Mouse (Mus musculus) frontal cortex, postnatal 36 days (tissue): Measurements from ENCODE around the gene Coro1a.
"Not testable (repeated sequence)": the region's sequence is repeated elsewhere in the genome, so short reads cannot be mapped to it uniquely, and the experiment has no call there.

Experiments used
- DNase-seq, 2 experiments: peaks; one replicate each; pipeline ENCODE4 v3.0.0; 2022; ENCODE audit warnings: low spot score in 2 of 2

The Coro1a gene

DNA sequence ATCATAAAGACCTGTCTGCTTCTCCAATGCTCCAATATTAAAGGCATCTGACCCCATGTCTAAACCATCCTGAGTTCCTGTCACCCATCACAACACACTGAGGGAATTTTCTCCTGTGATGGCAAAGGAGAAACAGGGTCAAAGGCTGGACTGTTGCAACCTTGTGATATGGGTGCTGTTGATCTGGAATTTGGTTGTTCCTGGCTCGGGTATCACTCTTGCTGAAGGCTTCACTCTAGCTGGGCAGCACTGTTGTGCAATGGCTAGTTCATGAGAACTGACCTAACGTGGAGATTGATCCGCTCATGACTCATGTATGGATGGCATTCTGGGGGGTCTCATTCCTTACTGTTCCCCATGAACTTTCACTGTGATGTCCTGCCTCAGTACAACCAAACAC lies 18.6 kb downstream of the Coro1a start:
- DNase-seq = no peak

DNA sequence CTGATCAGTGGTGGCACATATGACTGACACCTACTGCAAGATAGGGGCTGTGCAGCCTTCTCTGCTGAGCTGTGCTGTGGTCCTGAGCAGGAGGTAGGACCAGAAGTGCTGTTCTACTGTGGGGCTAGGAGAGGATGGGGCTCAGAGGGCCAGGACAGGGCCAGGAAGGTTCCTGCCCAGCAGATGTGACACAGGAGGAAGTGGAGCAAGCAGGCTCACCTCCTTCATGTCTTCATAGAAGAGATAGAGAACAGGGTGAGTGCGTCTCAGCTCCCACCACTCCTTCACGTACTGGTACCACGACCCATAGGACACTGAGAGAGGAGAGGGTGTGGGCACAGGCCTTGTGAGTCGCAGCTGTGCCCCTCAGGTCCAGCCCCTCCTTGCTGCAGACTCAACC lies 19.4 kb downstream of the Coro1a start:
- DNase-seq = not testable (repeated sequence)

DNA sequence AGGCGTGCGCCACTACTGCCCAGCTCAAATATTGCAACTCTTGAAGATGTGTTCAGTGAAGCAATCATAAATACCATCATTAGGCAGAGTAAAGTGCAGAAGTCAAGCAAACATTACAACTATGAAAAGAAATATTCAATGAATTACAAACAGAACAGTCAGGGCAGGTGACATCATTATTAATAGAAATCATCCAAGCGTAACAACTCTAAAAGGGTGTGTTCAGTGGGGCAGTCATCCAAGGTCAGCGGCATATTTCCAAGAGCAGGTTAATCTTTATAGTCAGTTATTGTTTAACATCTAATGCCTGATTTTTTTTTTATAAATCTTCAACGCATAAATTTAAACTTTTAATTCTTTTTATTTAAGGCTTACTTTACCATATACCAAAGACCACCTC lies 26.4 kb downstream of the Coro1a start:
- DNase-seq = no peak

DNA sequence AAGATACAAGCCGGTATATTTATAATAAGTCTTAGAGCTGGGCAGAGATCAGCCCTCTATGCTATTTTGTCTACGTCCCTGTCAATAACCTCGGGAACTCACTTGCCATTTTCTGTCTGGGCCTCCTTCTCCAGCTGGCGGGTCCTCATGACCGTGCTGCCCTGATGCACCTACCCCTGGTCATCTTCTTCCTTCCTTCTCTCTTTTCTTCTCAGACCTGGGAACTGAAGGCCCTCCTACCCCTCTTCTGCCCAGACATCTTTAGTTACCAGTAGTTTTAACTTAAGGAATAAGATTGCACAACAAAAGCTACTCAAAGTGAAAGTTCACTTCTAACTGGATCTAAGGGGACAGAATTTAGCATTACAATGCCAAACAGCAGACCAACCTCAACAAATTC lies 27.9 kb downstream of the Coro1a start:
- DNase-seq = no peak

DNA sequence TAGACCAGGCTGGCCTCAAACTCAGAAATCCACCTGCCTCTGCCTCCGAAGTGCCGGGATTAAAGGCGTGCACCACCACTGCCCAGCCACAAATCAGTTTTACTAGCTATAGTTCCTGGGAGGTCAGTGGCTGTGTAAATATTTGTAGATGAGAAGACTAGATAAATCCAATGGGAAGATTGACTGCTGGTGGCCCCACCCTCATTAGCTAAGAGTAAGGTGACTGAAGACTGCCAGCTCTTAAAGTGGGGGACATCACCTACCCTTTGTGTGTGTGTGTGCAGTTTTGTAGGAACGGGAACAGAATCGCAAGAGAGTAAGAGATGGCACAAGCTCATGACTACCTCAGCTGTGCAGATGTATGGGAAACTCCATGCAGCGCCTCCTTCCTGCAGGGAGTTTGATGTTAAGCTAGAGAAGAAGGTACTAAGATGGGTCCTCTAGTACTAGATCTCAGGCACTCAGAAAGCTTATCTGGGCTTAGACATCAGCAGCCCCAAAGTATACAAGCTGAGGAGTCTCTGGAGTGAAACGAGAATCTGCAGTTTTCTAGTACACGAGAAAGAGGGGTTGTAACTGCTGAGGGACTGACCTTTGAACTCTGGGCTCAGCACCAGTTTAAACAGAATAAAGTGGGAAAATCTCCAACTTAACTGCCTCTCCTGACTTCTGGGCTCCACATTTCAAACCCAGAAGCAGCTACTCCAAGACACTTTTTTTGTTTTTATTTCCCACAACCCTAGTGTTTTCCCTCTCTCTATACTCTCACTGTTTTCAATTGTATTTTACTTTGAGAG lies 28.8 kb downstream of the Coro1a start:
- no peak for DNase-seq

DNA sequence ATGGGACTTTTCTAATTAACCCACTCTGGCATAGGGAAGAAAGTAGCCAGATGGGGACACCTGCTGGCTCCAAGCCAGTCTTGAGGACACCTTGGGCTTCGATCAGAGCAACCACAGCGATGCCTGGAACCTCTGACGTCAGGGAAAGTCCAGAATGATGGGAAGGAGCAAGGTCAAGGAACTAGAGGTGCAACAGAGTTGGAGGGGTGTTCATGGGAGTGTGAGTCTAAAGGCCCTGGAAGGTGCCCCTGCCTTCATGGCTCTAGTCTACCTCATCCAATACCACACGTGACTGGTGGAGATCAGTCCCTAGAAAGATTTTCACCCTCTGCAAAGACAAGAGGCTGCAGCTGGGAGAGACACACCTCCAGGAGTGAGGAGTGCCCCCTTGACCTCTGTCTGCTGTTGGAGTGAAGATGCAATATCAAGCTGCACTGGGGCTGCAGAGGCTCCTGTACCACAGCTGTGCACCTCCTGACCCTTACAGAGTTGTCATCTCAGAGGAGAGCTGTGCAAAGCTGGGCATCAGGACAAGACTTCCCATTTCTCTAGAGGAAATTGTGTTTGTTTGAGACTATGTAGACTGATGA lies 30.9 kb downstream of the Coro1a start:
- no peak for DNase-seq

DNA sequence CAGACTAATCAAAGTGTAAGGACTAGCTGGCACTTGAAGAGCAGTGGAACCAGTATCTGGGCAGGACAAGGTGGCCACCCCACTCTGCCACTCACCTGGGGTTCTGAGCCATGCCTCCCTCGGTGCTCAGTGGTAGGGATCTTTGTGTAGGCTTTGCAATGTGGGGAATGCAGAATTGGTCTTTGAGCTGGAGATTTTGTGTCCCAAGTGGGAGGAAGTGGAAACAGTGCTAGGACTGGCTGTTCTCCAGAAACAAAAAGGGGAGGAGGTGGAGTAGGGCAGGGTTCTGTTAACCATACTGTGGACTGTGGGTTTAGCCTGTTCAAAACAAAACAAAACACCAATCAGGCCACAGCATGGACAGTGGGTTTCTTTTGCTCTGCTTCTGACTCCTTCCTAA lies 31.4 kb downstream of the Coro1a start, which contains the start of gene Sult1a1:
Gene Sult1a1 (minus strand): TSS at position 226 of the 400 bp plus-strand sequence.
- DNase-seq = no peak

DNA sequence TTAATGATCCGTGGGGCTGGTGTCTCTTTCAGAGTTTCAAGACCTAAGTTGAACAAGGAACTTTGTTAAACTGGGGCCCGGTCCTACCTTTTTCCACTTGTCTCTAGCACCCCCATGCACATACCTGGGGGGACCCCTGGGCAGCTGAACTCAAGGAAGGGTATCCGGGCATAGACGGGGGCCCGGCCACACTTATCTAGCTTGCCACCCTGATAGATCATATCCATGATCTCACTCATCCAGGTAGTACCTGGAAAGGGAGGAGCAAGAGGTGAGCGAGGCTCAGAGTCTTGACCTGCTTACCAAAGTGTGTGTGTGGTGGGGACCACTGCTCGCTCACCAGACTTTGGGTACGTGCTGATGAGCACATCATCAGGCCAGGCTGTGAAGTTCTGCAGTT lies 32.5 kb downstream of the Coro1a start:
- DNase-seq = no peak

DNA sequence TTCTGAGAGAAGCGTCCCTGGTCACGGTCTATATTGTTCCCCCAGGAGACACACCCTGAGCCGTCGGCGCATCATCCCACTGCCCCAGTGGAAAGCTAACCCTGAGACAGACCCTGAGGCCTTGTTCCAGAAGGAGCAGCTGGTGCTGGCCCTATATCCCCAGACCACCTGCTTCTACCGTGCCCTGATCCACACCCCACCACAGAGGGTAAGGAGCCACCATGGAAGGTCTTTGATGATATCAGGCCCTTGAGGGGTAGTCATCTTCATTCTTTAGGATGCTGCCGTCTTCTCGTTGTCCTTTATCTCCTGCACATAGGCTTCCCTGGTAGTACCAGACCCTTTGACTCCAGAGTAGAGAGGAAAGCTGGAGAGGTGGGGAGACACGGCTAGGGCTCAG lies 35.5 kb downstream of the Coro1a start:
- no peak for DNase-seq

DNA sequence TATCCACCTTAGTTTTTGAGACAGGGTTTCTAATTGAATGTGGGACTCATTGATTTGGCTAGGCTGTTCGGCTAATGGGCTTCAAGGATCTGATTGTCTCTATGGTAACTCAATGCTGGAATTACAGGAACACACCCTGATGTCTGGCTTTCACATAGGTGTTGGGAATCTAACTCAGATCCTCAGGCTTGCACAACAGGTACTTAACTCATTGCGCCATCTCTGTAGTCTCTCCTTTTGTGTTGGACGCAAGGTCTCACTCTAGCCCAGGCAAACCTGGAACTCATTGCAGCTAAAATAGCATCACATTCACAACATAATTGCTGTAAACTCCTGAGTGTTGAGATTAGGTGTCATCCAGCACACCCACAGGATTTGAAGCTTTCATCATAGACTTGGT lies 37.4 kb downstream of the Coro1a start:
- no peak for DNase-seq

DNA sequence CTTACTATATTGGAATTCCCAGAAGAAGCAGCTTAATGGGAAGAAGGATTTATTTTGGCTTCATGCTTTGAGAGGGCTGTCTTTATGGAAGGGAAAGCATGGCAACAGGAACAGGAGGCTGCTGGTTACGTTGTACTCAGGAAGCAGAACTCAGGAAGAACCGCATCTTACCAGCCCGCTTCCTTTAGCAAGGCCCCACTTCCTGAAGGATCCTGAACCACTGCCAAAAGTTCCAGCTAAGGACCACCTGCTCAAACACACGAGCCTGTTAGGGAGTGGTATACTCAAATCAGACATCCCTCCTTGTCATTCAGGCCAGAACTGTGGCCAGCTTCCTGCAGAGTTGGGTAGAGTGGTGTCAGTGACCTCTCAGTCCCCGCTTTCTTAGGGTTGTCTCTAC lies 39.1 kb downstream of the Coro1a start:
- no peak for DNase-seq

DNA sequence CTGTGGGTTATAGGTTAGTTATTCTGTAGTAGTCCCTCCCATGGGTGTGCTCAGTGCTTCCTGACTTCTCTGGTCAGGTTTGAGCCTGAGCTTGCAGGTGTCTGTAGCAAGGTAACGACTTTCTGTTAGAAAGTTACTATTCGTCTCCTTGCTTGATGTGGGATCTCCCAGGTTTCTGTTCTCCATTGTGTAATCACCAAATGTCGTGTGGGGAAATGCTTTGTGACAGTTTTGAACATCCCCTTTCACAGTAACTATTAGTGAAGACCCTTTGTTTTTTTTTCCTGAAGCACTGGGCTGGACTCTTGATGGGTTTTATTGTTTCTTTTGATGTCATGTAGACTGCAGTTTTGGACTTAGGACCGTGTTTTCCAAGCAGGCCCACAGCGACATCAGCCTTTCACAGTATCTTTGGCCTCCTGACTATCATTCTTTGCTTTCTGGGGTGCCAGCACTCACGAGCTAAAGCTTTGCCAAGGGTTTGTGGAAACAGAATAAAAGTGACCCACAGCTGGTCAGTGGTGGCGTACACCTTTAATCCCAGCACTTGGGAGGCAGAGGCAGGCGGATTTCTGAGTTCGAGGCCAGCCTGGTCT lies 40.0 kb downstream of the Coro1a start:
- DNase-seq = no peak

DNA sequence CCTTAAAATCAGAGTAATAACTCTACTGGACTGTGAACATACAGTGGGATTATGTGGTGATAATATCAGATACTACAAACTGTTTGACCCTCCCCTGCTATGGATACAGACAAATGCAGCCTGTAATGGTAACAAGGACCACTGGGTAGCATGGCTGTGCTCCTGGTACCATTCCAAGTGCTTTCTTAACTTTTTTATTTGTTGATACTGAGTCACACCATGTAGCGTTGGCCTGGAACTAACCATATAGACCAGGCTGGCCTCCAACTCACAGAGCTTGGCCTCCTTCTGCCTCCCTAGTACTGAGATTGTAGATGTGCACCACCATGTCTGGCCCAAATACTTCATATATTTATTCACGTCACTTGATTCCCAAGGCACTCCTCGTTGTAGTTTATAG lies 42.3 kb downstream of the Coro1a start:
- no peak for DNase-seq

DNA sequence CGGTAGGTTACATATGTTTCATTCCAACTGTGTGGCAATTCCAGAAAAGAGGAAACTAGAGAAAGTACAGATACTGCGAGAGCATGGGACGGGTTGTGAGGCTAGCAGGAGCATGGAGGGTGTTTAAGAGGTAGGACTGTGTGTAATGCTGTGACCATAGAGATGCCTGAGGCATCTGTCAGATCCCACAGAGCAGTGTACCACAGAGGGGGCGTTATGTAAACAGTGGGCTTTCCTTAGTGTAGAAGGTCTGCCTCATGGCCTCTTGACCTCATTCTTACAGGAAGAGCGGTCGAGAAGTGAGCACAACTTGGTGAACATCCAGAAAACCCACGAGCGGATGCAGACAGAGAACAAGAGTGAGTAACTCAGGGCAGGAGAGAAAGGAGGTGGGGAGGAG lies 43.9 kb downstream of the Coro1a start:
- no peak for DNase-seq

DNA sequence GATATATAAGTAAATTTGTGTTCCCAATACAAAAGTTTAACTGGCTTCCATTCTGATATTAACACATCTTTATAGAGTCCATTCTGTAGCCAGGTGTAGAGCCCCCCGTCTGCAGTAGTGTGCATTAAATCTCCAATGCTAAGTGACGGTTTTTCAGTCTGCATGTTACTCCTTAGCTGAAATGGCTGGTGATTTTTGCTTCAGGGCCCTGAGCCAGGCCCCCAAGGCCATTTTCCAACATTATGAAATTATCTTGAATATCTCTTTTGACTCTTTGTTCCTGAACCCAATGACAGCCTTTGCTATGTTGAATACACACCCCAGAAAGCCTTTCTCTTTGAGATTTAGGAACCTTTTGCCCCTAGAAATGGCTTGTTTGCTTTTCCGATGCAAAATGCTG lies 47.8 kb downstream of the Coro1a start:
- no peak for DNase-seq

DNA sequence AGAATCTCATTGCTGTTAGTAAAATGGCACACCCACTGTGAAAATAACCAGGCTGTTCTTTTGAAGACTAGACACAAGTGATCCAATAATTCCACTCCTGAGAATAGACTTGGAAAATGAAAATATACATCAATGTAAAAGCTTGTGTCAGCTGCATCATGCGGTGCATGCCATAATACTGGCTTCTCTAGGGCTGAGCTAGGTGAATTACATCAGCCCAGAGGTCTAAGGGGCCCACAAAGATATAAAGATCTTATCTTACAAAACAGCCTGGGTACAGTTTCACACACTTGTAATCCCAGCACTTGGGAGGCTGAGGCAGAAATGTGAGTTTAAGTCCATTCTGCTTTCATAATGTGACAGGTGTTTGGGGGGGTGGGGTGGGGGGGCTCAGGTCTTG lies 50.1 kb downstream of the Coro1a start:
- no peak for DNase-seq

DNA sequence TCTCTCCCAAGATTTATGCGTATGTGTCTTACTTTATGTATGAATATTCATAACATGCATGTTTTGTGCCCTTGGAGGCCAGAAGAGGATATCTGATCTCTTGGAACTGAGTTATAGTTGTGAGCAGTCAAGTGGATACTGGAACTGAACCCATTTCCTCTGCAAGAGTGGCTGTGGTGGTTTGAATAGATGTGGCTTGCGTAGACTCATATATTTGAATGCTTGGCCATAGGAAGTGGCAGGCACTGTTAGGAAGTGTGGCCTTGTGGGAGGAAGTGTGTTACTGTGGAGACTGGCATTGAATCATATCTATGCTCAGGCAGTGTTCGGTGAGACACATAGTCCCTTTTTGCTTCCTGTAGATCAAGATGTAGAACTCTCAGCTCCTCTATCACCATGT lies 51.9 kb downstream of the Coro1a start:
- DNase-seq = no peak

DNA sequence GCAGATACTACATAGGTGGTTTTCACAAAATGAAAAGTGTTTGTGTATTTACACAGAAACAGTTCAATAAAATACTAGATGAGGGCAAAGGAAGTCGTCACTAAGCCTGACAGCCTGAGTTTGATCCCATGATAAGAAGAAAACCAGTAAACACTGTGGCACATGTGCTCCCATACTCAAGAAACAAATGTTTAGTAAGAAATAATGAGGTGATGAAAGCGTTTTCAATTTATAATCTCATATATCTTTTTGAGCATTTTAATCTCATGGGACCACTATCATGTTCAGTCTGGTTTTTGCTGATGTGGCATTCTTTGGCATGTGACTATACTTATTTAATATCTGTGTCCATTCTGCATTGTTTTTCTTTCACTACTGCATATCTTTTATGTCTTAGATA lies 53.6 kb downstream of the Coro1a start:
- no peak for DNase-seq

DNA sequence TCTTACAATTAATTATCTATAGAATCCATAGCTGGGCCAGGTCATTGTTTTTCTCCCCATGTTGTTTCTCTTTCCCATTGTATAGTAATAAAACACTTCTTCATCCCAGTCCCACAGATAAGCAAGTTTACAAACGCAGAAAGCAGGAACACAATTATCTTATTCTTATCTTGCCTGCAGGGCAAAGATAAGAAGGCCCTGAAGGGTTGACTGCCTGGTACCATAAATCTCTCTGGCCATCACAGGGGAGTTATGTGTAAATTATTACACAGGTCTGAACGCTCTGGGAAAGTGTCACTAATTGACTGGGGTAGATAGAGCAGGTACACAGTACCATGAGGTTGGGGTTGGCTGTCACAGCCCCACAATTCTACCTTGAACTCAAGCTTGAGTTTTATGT lies 56.7 kb downstream of the Coro1a start:
- no peak for DNase-seq
